Mouse (Mus musculus): ENCODE data around the gene Ercc6. TPM values are rescaled to one million over a fixed set of nuclear protein-coding genes. Genes with fewer than 3 reads are reported as not detected.

Ercc6 gene
- total RNA-seq, 2 experiments from 2014 or later, result 3.9 to 4.2 TPM

DNA sequence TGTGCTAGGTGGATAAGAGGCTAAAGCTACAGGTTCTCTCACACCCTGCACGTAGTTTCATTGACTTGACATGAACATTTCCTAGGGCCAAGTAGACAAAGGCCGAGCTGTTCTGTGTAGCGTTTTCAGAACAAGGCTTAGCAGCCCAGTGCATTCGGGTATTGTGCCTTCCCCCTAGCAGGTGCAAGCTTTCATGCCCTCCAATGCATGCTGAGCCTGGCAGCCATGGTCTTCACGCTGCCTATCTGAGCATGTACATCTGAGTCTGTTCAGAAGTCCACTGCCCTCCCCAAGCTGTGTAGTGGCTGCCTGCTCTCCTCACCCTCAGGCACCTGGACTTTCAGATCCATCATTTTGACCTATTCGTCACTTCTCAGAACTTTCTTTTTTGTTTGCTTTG lies 50.3 kb downstream of the Ercc6 start:
- no peak for DNase-seq (ENCODE audit: low spot score)

DNA sequence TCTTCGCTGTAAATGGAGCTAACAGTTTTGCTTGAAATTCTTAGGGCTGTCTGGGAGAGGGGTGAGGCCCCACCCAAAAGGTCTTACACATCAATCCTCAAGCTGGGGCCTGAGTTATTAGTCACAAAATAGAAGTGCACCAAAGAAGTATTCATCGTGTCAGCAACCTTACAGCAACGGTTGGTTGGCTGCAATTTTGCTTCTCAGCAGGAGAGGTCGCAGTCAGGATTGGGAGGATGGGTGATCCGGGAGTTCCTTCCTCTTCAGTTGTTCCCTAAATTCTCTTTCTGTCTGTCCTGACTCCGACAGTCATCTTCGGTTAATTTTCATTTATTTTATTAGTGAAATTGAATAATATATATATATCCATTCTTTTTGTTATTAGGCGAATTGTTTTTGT lies 59.2 kb downstream of the Ercc6 start:
- DNase-seq (ENCODE audit: low spot score), result no peak

DNA sequence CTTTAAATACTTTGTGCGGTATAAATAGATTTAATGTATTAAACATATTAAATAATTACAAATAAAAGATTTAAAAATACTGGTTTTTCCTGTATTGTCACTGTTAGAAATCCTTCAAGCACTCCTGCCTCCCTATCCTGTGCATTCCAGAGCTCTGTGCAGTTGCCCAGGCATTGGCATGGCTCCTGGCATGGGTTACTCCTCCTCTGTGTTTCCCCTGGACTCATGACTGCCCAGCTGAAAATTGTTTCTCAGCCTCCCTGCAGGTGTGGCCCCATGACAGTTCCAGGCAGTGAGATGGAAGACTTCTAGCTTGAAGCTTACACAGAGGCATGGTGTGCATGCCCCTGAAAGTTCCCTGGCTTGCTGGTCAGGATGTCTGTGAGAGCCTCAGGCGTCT lies 65.1 kb downstream of the Ercc6 start:
- DNase-seq (ENCODE audit: low spot score), result no peak

DNA sequence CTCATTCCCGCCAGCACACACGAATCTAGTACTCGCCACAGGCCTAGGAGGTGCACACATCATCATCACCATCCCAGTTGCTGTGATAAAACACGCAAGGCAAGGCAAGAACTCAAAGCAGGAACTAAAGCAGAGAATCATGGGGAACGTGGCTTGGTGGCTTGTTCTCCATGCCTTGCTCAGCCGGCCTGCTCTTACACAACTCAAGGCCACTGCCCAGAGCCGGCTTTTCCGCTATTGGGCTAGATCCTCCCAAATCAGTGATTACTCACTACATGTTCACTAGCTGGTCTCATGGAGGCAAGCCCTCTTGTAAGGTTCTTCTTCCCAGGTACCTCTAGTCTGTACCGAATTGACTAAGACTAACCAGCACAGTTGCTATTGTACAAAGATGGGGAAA lies 70.4 kb downstream of the Ercc6 start:
- no peak for DNase-seq (ENCODE audit: low spot score)

DNA sequence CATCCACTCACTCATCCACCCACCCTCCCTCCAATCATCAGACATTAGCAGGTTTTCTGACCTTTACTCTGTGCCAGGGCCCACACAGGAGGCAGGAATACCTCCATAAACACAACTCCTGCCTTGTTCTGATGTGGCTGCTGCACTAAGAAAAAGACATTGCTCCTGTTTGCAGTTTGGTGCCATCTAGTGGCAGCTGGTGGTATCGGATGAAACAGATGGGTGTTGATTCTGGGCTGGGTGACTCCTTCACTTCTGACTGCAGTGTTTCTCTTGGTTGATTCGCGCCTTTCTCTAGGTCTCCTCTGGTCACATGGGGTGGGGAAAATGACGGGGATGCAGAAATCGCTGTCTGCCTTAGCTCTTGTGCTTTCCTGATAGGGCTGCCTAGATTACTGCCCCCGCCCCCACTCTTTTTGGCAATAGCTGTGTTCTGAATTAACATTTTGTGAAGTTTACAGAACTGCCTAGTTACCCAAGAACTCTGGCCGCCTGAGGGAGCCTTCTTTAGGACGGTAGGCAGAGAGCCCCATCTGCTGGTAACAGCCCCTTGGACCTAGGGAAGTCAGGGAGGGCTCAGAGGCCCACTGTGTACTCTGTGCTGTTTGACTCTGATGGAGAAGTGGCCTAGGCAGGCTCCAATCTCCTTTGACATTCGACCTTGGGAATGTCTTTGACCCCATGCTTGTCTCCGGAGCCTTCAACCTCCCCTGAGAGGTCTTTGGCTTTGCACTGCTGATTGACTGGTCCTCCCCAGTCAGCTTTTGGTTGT lies 73.9 kb downstream of the Ercc6 start:
- DNase-seq (ENCODE audit: low spot score), result peak; percentile 66

DNA sequence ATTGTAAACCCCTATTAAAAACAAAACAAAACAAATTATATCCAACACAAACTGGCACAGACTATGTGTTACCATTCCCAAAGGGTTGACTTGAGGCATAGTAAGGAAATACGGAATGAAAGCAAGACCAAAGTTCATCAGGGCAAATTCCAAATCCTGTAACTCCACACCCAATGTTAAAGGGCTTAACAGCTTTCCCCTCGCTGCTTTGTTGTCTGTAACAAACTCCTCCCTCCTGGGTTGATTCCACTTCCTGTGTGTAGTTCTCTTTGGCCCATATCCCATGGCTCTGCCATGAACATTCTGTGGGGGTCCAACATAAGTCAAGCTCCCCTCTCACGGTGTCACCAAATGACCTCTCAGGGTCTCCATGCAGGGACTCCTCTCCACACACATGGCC lies 77.1 kb downstream of the Ercc6 start:
- no peak for DNase-seq (ENCODE audit: low spot score)

DNA sequence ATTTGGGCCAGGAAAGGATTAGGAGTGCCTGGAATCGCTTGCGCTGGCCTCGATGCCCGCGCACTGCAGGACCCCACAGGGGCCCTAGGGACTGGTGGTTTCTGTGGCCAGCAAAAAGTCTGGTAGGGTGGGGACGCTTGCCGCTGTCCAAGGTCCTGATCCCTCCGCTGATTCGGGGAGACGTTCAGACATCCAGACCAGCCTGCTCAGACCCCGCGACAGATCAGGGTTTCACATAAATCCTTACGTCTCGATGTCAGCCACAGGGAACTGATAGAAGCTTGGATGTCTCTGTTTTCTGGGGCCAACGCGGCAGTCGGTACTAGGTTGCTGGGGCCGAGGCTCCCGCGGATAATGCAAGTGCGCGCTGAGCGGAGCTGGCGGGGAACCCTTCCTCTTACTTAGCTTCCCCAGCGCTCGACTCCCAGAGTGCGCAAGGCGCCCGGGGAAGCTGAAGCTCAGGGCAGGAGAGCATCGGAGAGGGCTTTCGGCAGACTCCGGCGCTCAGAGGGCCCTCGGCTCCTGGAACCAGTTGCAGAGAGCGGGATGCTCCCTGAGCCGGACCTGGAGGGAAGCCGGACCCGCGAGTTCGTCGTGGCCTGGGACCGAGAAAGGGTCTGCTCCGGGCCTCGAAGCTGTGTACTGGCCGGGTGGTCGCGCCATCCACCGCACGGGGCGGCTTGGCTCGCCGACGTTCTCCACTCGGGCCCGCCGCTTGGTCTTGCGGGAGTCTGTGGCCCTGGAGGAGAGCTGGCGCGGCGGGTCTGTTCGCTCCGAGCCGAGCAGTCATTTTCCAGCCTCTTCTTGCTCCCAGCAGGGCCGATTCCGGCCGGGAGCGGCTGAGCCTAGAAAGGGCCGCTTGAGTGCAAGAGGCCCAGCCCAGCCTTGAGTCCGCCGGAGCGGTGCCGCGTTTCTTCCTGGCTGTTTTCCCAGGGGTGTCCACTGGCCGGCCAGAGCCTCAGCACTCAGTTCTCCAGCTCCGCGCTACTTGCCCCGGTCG lies 84.2 kb downstream of the Ercc6 start:
- peak; percentile 43 for DNase-seq (ENCODE audit: low spot score)

DNA sequence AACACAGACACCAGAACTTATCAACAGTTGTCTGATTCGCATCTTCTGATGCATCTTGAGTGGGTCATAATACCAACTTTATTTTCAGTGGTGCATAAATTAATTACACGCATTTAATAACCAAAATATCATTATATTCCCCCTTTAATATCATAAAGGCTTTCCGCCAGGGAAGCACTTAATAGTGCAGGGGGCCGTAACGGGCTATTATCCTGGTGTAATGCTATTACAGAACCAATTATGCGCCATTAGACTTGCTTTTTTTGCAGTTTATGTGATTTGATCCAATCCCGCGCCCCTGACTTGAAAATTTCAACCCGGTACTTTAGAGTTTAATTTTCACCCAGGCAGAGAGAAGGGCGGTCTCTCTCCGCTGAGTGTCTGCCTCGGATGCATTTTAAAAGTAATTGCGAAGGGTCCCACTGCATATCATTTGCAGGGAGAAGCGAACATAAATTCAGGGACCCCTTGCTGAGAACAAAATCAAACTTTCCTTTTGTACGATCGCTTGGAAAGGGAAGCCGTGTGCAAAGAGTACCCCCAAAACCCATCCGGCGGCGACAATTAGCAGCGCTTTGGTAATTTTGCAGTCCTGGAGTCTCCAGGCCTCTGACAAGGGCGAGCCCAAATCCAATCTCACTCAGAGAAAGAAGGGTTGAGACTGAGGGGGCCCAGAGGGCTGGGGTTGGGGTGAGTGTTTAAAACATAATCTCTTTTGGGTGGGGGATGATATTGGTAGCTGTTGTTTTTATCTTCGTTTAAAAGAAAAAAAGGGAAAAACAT lies 85.3 kb downstream of the Ercc6 start:
- no peak for DNase-seq (ENCODE audit: low spot score)

DNA sequence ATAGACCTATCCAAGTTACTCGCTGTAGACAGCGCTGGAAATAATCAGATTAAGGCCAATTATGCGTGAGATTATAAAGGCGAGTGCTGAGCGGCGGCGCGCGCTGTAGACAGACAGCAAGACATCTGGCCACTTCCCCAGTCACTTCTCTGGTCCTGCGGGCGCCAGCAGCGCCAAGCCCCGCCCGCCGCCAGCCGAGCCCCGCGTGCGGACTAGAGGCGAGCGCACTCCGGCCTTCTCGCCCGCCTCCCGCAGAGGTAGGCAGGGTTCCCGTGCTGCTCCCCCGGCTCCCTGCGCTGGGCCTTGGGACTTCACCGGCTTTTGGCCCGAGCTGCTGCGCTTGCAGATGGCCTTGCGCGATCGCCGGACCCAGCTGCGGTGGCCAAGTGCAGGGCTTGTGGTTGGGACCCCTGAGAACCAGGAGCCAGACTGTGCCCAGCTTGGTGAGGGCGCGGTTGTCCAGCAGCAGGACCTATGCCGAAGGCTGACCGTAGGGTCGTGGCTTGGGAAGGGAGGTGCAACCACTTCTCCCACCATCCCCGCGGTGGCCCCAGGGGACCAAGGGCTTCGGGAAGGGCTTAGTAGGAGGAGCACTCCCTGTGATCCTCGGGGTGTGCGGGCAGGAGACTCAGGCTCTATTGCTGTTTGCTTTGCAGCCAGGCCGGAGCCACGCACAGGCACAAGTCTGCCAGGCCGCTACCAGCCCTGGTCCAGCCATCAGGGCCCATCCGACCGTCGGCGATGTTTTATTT lies 86.1 kb downstream of the Ercc6 start, which contains the start of gene Prrxl1:
TSS of gene Prrxl1 (plus strand) at position 118 of the 752 bp plus-strand sequence.
- DNase-seq (ENCODE audit: low spot score), result no peak

DNA sequence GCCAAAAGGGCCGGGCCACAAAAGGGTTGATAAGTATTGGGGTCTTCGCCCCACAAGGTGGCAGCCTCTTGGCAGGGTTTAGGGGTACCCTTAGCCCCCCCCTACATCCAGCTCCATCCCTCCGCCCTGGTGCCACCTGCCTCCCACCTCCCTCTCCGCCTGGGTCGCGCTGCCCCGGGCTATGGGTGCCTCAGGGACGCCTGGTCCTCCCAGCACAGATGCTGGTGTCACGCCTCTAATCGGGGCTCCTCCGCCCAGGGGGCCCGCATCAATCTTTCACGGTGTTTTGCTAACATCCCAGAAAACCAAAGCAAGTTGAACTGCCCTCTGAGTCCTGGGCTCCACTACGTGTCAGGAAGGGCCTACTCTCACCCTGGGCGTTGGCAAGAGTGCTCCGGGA lies 86.8 kb downstream of the Ercc6 start:
- DNase-seq (ENCODE audit: low spot score), result no peak

DNA sequence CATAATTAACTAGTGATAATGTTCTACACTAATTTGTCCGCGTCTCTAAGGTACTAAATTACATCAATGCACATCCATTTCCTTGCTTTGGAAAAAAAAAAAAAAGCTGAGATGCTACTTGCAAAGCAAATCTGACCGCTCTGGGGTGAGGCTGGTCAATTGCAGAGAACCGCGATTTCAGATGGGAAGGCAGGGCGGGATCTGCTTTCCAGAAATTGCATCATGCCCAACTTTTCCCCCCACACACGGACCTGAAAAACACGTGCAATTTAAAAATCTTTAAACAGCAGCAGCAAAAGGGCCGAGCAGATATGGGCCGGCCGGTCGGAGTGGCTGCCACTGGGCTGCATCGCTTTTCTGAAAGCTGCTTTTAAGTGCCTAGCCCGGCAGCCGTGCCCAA lies 92.2 kb downstream of the Ercc6 start:
- DNase-seq (ENCODE audit: low spot score), result no peak

DNA sequence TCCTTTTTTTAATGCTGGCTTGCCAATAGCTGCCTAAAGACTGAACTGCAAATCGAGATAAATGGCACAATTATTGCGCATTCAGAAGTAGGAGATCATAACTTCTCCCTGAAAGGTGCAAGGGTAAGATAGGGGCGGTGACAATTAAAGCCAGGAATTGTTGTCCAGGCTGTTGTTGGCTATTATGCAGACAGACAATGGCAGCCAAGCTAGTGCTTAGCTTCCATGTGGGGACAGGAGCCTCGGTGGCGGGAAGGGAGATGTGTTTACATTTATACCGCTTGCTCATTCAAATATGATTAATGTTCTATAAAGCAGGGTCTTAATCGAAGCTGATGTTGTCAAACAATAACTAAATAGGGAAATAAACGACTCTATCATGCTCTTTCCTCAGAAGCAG lies 93.0 kb downstream of the Ercc6 start:
- DNase-seq (ENCODE audit: low spot score), result no peak

DNA sequence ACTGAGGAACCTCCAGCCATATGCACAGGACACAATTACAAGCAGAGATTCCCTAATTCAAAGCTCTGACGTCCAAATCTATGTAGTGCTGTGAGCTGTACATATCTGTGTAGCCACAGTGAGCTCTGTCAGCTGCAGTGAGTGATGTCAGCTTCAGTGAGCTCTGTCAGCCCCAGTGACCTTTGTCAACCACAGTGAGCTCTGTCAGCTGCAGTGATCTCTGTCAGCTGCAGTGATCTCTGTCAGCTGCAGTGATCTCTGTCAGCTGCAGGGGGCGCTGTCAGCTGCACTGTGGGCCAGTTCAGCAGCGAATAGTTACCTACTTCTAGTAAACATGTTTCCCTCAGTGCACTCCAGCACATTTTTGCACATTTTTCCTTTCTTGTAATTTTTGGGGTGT lies 96.1 kb downstream of the Ercc6 start:
- peak; percentile 26 for DNase-seq (ENCODE audit: low spot score)

DNA sequence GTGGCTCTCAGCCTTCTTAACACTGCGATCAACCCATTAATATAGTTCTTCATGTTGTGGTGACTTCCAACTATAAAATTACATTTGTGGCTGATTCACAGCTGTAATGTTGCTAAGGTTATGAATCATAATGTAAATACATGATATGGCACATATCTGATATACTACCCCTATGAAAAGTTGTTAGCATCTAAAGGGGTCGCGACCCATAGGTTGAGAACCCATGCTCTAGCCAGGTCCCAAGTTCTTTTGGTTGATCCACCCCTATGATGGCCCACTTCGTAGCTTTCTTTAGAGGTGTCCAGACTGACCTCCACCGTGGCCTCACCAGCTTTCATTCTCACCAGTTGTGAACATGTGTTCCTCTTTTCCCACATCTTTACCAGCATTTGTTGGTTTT lies 103.9 kb downstream of the Ercc6 start:
- no peak for DNase-seq (ENCODE audit: low spot score)

DNA sequence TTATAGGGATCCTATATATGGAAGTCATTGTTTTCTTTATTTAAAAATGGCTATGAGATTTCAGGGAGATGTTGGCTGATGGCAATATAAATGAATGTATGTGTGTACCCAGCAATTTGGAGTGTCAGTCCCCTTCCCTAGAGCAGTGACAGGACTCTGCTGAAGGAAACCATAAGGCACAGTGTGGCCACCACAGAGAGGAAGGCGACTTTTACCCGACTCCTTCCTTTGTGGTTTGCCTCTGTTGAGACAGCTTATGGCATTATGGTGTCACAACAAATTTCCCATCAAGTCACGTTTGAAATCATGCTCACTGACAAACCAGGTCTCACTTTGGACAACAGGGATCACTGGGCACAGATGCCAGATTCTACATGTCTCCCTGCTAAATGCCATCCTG lies 110.9 kb downstream of the Ercc6 start:
- no peak for DNase-seq (ENCODE audit: low spot score)

DNA sequence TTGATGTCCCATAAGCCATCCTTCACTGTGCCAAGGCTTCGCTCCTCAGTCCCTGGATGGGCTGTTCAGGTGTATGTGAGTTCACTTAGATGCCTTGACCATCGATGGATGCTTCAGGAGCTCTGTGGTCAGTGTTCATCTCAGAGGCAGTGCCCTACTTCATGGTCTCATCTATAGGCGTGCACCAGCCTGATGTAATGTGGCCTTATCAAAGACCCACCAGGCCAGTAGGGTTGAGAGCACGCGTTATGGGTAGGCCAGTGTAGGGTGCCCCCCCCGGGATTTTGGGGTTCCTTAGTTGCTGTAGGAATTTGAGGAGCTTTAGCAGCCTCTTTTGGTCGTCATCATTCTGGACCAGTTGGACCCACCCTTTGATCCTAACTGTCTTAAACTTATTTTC lies 111.5 kb downstream of the Ercc6 start:
- no peak for DNase-seq (ENCODE audit: low spot score)

DNA sequence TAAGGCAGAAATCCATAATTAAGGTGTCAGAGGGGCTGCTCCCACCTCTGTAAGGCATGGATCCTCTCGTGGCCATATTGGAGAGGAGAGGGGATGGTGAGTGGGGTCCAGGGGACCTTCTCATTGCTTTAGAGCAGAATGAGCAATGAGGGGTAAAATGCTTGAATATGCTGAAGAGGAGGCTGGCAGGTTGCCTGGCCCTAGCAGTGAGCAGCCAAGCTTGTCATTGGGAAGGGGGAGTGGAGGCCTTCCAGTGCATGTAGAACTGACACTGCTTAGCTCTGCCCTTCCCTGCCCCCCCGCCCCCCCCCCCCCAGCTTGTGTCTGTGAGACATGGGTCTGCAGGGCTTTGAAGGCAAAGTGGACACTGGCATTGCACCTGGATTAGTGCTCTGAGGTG lies 114.0 kb downstream of the Ercc6 start:
- no peak for DNase-seq (ENCODE audit: low spot score)

DNA sequence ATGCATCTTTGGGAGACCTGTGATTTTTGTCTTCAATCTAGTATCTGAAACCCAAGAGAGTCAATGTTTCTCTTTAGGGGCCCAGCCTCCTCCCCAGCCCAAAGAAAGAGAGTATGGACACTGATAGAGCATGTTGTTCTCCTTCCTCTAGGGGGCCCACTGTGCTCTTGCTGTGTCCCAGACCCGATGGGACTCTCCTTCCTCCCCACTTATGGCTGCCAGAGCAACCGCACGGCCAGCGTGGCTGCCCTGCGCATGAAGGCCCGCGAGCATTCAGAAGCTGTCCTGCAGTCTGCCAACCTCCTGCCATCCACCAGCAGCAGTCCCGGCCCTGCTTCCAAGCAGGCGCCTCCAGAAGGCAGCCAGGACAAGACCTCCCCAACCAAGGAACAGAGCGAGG lies 115.3 kb downstream of the Ercc6 start:
- DNase-seq (ENCODE audit: low spot score), result peak; percentile 13
